Mouse (Mus musculus) kidney, adult 2 months (tissue): Measurements from ENCODE around the gene Pdzd2. TPM values are rescaled to one million over a fixed set of nuclear protein-coding genes. Genes with fewer than 3 reads are reported as not detected.

Experiments used
- DNase-seq: peaks from one replicate; pipeline ENCODE4 v3.0.0; 2021
- H3K27ac ChIP-seq: fragments of 200-500 bp; 2 replicates; pipeline ENCODE4 v1.5.1; 2012; ENCODE audit warnings: low read depth, low read length, control low read depth, inconsistent platforms; ENCODE audit not compliant: insufficient read depth
- H3K27me3 ChIP-seq: fragments of 200-500 bp; replicated peaks from 2 replicates; pipeline ENCODE4 v1.6.1; 2012; ENCODE audit warnings: mild to moderate bottlenecking, moderate library complexity, low read length, inconsistent platforms; ENCODE audit not compliant: control insufficient read depth, insufficient read depth
- H3K36me3 ChIP-seq: fragments of 200-500 bp; 2 replicates; pipeline ENCODE4 v1.6.1; 2012; ENCODE audit warnings: mild to moderate bottlenecking, moderate library complexity, low read length, inconsistent platforms; ENCODE audit not compliant: control insufficient read depth, insufficient read depth
- H3K4me1 ChIP-seq: fragments of 200-500 bp; 2 replicates; pipeline ENCODE4 v1.6.1; 2011; ENCODE audit warnings: low read length; ENCODE audit not compliant: control insufficient read depth, insufficient read depth
- H3K4me3 ChIP-seq: fragments of 200-500 bp; 2 replicates; pipeline ENCODE4 v1.5.1; 2011; ENCODE audit warnings: mild to moderate bottlenecking, low read depth, low read length, control low read depth; ENCODE audit not compliant: insufficient read depth
- CTCF ChIP-seq: fragments of 200-500 bp; conservative IDR thresholded peaks from 2 replicates; pipeline ENCODE4 v1.5.1; 2011; ENCODE audit warnings: low read depth, mild to moderate bottlenecking, control low read depth, low read length, moderate library complexity, mixed read lengths; ENCODE audit not compliant: insufficient read depth, insufficient read length
- POLR2A ChIP-seq: fragments of 200-500 bp; IDR thresholded peaks from one replicate; pipeline ENCODE4 v1.6.1; 2011; ENCODE audit warnings: low read depth, low read length, control low read depth
- WGBS: fragments of 180-500 bp; shearing (Covaris S2); methylation state at CpG from one replicate; pipeline ENCODE4 v1.1.7; 2018; 5-methylcytosine and 5-hydroxymethylcytosine counted together
- polyA plus RNA-seq: library from polyadenylated mRNA; depleted of rRNA; stranded (reverse); fragments of >200 nt; gene quantifications from 2 replicates; pipeline ENCODE4 v1.2.3, GENCODE M21; 2012

Pdzd2 gene
- polyA plus RNA-seq, 1 experiment = 16.5 TPM

- no peak for TF ChIP-seq POLR2A
- TF ChIP-seq CTCF = no peak
- Histone ChIP-seq H3K36me3 (peaks cover 3% of the 10 kb centered on the region), H3K27me3 (no peaks in the 10 kb centered on the region), H3K27ac (no peak overlapping the region), H3K4me1 (no peaks in the 10 kb centered on the region), H3K4me3 (no peak overlapping the region)
- DNase-seq = no peak
Measured at GRCm38 (mm10) chr15:12357459-12357858, 382.3 kb downstream of the Pdzd2 start.

GRCm38 (mm10) chr15:12355907-12356306 is 383.8 kb downstream of the Pdzd2 start:
- WGBS = 72% methylated on average over 7 of the region's 7 CpGs
- TF ChIP-seq POLR2A (no peak), CTCF (no peak)
- Histone ChIP-seq H3K27ac (no peak overlapping the region), H3K27me3 (no peaks in the 10 kb centered on the region), H3K4me1 (no peaks in the 10 kb centered on the region), H3K36me3 (peaks cover 4% of the 10 kb centered on the region), H3K4me3 (no peak overlapping the region)
- DNase-seq = no peak

- Histone ChIP-seq H3K4me3 (no peak overlapping the region), H3K27me3 (no peaks in the 10 kb centered on the region), H3K36me3 (peaks cover 4% of the 10 kb centered on the region), H3K4me1 (no peaks in the 10 kb centered on the region), H3K27ac (no peak overlapping the region)
- 83% methylated on average over 6 of the region's 6 CpGs for WGBS
- no peak for TF ChIP-seq POLR2A
- no peak for TF ChIP-seq CTCF
- no peak for DNase-seq
Measured at GRCm38 (mm10) chr15:12355261-12355660, 384.5 kb downstream of the Pdzd2 start.

GRCm38 (mm10) chr15:12354281-12354810 is 385.4 kb downstream of the Pdzd2 start:
- H3K4me1 ChIP-seq = no peaks in the 10 kb centered on the region

GRCm38 (mm10) chr15:12351470-12351869 is 388.3 kb downstream of the Pdzd2 start:
- H3K36me3 ChIP-seq = peaks cover 5% of the 10 kb centered on the region
- H3K4me3 ChIP-seq = no peak overlapping the region
- TF ChIP-seq CTCF = no peak
- no peak for TF ChIP-seq POLR2A
- peaks cover 15% of the 10 kb centered on the region; the same call in 1 of the 2 replicates for H3K4me1 ChIP-seq
- no peak overlapping the region for H3K27ac ChIP-seq
- WGBS = 95% methylated on average over 7 of the region's 7 CpGs
- no peak for DNase-seq
- H3K27me3 ChIP-seq = no peaks in the 10 kb centered on the region

More at GRCm38 (mm10) chr15:12354281-12354810, 385.4 kb downstream of the Pdzd2 start:
- WGBS = 93% methylated on average over 2 of the region's 2 CpGs
- Histone ChIP-seq H3K36me3 (peaks cover 5% of the 10 kb centered on the region), H3K27me3 (no peaks in the 10 kb centered on the region), H3K27ac (0 out of 2 replicates have a peak overlapping the region, but pooled peaks have one; percentile 12), H3K4me3 (no peak overlapping the region)
- peak; percentile 8; the same call in 1 of the 2 replicates for TF ChIP-seq CTCF
- TF ChIP-seq POLR2A = no peak
- DNase-seq = peak; percentile 25

GRCm38 (mm10) chr15:12349840-12350239 is 389.9 kb downstream of the Pdzd2 start:
- H3K4me3 ChIP-seq = no peak overlapping the region
- peaks cover 7% of the 10 kb centered on the region for H3K36me3 ChIP-seq
- no peak overlapping the region for H3K27ac ChIP-seq
- DNase-seq = no peak
- 82% methylated on average over 5 of the region's 5 CpGs for WGBS
- peaks cover 15% of the 10 kb centered on the region; the same call in 1 of the 2 replicates for H3K4me1 ChIP-seq
- H3K27me3 ChIP-seq = no peaks in the 10 kb centered on the region
- no peak for TF ChIP-seq POLR2A
- TF ChIP-seq CTCF = no peak

- peaks cover 7% of the 10 kb centered on the region for H3K36me3 ChIP-seq
- no peak for DNase-seq
- TF ChIP-seq POLR2A = no peak
- no peak for TF ChIP-seq CTCF
- H3K27ac ChIP-seq = no peak overlapping the region
- 56% methylated on average over 3 of the region's 3 CpGs for WGBS
- peaks cover 15% of the 10 kb centered on the region; the same call in 1 of the 2 replicates for H3K4me1 ChIP-seq
- H3K4me3 ChIP-seq = no peak overlapping the region
- no peaks in the 10 kb centered on the region for H3K27me3 ChIP-seq
Measured at GRCm38 (mm10) chr15:12348950-12349349, 390.8 kb downstream of the Pdzd2 start.

- no peak for TF ChIP-seq POLR2A
- no peak for TF ChIP-seq CTCF
- H3K4me1 ChIP-seq = peaks cover 15% of the 10 kb centered on the region; the same call in 1 of the 2 replicates
- DNase-seq = no peak
- 97% methylated on average over 3 of the region's 3 CpGs for WGBS
- H3K27ac ChIP-seq = no peak overlapping the region
- no peaks in the 10 kb centered on the region for H3K27me3 ChIP-seq
- H3K36me3 ChIP-seq = peaks cover 5% of the 10 kb centered on the region
- no peak overlapping the region for H3K4me3 ChIP-seq
Measured at GRCm38 (mm10) chr15:12346916-12347315, 392.8 kb downstream of the Pdzd2 start.
